Mouse (Mus musculus): Measurements from ENCODE around the gene Calhm5. TPM values are rescaled to one million over a fixed set of nuclear protein-coding genes. Genes with fewer than 3 reads are reported as not detected.

Calhm5 gene
- polyA plus RNA-seq, 1 experiment from 2014 or later: 0.81 TPM

- no peak overlapping the region for H3K4me3 ChIP-seq
- no peaks in the 10 kb centered on the region for H3K9me3 ChIP-seq
- no peaks in the 10 kb centered on the region for H3K27me3 ChIP-seq
- H3K9ac ChIP-seq: no peak overlapping the region
- no peaks in the 10 kb centered on the region for H3K4me1 ChIP-seq (replicated peaks)
- 88% methylated on average over 2 of the region's 2 CpGs for WGBS
- no peak for ATAC-seq (ENCODE audit: low read depth)
- H3K4me2 ChIP-seq: no peak overlapping the region
- no peaks in the 10 kb centered on the region for H3K36me3 ChIP-seq
- H3K27ac ChIP-seq (replicated peaks): no peak overlapping the region
Measured at GRCm38 (mm10) chr10:34053987-34054386, 42.3 kb downstream of the Calhm5 start.

DNA sequence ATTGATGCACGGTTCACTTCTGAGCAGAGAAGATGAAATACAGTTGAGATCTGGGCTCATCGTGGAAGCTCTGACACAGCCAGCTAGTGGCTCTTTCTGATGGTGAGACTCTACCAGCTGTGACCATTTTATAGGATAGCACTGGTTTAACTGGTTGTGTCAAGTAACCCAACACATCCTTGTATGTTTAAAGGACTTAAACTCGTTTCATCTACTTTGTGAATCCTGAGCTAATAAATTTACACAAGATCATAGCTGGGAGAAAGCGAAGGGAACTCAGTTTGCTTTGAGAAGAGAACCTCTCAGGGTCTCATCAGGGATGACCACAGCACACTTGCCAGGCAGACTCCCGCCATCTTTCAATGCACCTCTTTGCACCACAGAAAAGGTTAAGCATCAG is 52.1 kb downstream of the Calhm5 start, which contains the start of gene Calhm4:
Gene Calhm4, minus strand, starts transcription at position 101 of the 400 bp plus-strand sequence.
- no peaks in the 10 kb centered on the region for H3K4me1 ChIP-seq (replicated peaks)
- 88% methylated on average over 5 of the region's 5 CpGs for WGBS

More for the DNA sequence above, 52.1 kb downstream of the Calhm5 start, which contains the start of gene Calhm4:
- Histone ChIP-seq H3K4me2 (no peak within 1 kb of the TSS), H3K27ac (replicated peaks) (no peak within 1 kb of the TSS), H3K36me3 (no peaks in the 10 kb centered on the region), H3K4me3 (no peak within 1 kb of the TSS), H3K27me3 (no peaks in the 10 kb centered on the region), H3K9ac (no peak within 1 kb of the TSS), H3K9me3 (no peaks in the 10 kb centered on the region)
- no peak for ATAC-seq (ENCODE audit: low read depth)

Other genes with a start within 250 kb of the Calhm5 start
- gene Sult3a1, start 238.8 kb downstream of the Calhm5 start, polyA plus RNA-seq (2015; fragmentation: Nextera tagmentation; extraction: Ambion mirVana): not detected in 2 replicates
- gene Rsph4a, start 191.4 kb downstream of the Calhm5 start, polyA plus RNA-seq (2015; fragmentation: Nextera tagmentation; extraction: Ambion mirVana): 0.21 and 0.25 TPM in 2 replicates
- 24.5 and 25.9 TPM in 2 replicates for gene Zup1, start 145.2 kb downstream of the Calhm5 start, polyA plus RNA-seq (2015; fragmentation: Nextera tagmentation; extraction: Ambion mirVana)
- gene Rwdd1, start 76.9 kb downstream of the Calhm5 start, polyA plus RNA-seq (2015; fragmentation: Nextera tagmentation; extraction: Ambion mirVana): 128 and 141 TPM in 2 replicates
- not detected in 2 replicates for gene Trappc3l, start 58.9 kb downstream of the Calhm5 start, polyA plus RNA-seq (2015; fragmentation: Nextera tagmentation; extraction: Ambion mirVana)
- not detected in 2 replicates for gene Calhm4, start 52.2 kb downstream of the Calhm5 start, polyA plus RNA-seq (2015; fragmentation: Nextera tagmentation; extraction: Ambion mirVana)
- gene Calhm6, start 31.5 kb upstream of the Calhm5 start, polyA plus RNA-seq (2015; fragmentation: Nextera tagmentation; extraction: Ambion mirVana): 0.24 and 0.92 TPM in 2 replicates
- gene Dse, start 111.2 kb upstream of the Calhm5 start, polyA plus RNA-seq (2015; fragmentation: Nextera tagmentation; extraction: Ambion mirVana): 9.5 and 10.0 TPM in 2 replicates
- 169 and 176 TPM in 2 replicates for gene Tspyl1, start 185.7 kb upstream of the Calhm5 start, polyA plus RNA-seq (2015; fragmentation: Nextera tagmentation; extraction: Ambion mirVana)
- gene Tspyl4, start 200.9 kb upstream of the Calhm5 start, polyA plus RNA-seq (2015; fragmentation: Nextera tagmentation; extraction: Ambion mirVana): 258 and 266 TPM in 2 replicates